Mouse (Mus musculus) neural tube, embryonic 15.5 days (tissue): Measurements from ENCODE around the gene Hist3h2a. TPM values are rescaled to one million over a fixed set of nuclear protein-coding genes. Genes with fewer than 3 reads are reported as not detected.

Source experiments
- ATAC-seq: fragments of 200-750 bp; cut with Nextera tagmentation; 2 replicates; pipeline ENCODE4 v1.8.0; 2017; ENCODE audit warnings: mild to moderate bottlenecking, moderate TSS enrichment, moderate library complexity; ENCODE audit not compliant: low FRiP score
- H3K27ac ChIP-seq: fragments of 300-500 bp; sonication (generic); replicated peaks from 2 replicates; pipeline ENCODE4 v1.5.1; 2015; ENCODE audit warnings: mild to moderate bottlenecking, inconsistent platforms
- H3K27me3 ChIP-seq: fragments of 300-500 bp; sonication (generic); replicated peaks from 2 replicates; pipeline ENCODE4 v1.6.1; 2015; ENCODE audit warnings: inconsistent platforms
- H3K36me3 ChIP-seq: fragments of 300-500 bp; sonication (generic); 2 replicates; pipeline ENCODE4 v1.6.1; 2015; ENCODE audit warnings: inconsistent platforms
- H3K4me1 ChIP-seq: fragments of 300-500 bp; sonication (generic); 2 replicates; pipeline ENCODE4 v1.6.1; 2015; ENCODE audit warnings: inconsistent platforms
- H3K4me2 ChIP-seq: fragments of 300-500 bp; sonication (generic); 2 replicates; pipeline ENCODE4 v1.6.1; 2015; ENCODE audit warnings: inconsistent platforms, mild to moderate bottlenecking, moderate library complexity
- H3K4me3 ChIP-seq: fragments of 300-500 bp; sonication (generic); replicated peaks from 2 replicates; pipeline ENCODE4 v1.5.1; 2015; ENCODE audit warnings: mild to moderate bottlenecking, inconsistent platforms
- H3K9ac ChIP-seq: fragments of 300-500 bp; sonication (generic); replicated peaks from 2 replicates; pipeline ENCODE4 v1.6.1; 2015; ENCODE audit warnings: mild to moderate bottlenecking, inconsistent platforms
- H3K9me3 ChIP-seq: fragments of 300-500 bp; sonication (generic); replicated peaks from 2 replicates; pipeline ENCODE4 v1.6.1; 2016; ENCODE audit warnings: inconsistent platforms
- WGBS: fragments of 180-500 bp; shearing (Covaris S2); methylation state at CpG from one replicate; pipeline ENCODE4 v1.1.7; 2015; ENCODE audit warnings: mixed read lengths; 5-methylcytosine and 5-hydroxymethylcytosine counted together
- polyA plus RNA-seq: library from polyadenylated mRNA; unstranded; fragments of >200 nt; fragmentation: Nextera tagmentation; extraction: Ambion mirVana; gene quantifications from 2 replicates; pipeline ENCODE4 v1.2.1, GENCODE M21; 2015

Hist3h2a gene
- polyA plus RNA-seq, result 66.5 and 86.3 TPM in 2 replicates

- Histone ChIP-seq H3K36me3 (no peaks in the 10 kb centered on the region), H3K27me3 (no peaks in the 10 kb centered on the region), H3K4me1 (peaks cover 57% of the 10 kb centered on the region), H3K9ac (peak within 1 kb of the TSS; percentile 94), H3K9me3 (no peaks in the 10 kb centered on the region), H3K4me3 (peak within 1 kb of the TSS; percentile 75), H3K27ac (peak within 1 kb of the TSS; percentile 99), H3K4me2 (peak within 1 kb of the TSS; percentile 87)
- peak; percentile 92 for ATAC-seq
- under 1% methylated on average over 49 of the region's 49 CpGs for WGBS
Observed at GRCm38 (mm10) chr11:58954420-58955142, at the start of gene Hist3h2a, which contains the start of gene Trim17. TSS of gene Hist3h2a (plus strand) at chr11:58954685. TSS of gene Trim17 (plus strand) at chr11:58954685.

- H3K9ac ChIP-seq, result no peak overlapping the region
- ATAC-seq, result no peak
- H3K4me3 ChIP-seq, result no peak overlapping the region
- H3K27me3 ChIP-seq, result no peaks in the 10 kb centered on the region
- peaks cover 18% of the 10 kb centered on the region for H3K4me1 ChIP-seq
- peaks cover 14% of the 10 kb centered on the region for H3K36me3 ChIP-seq
- no peaks in the 10 kb centered on the region for H3K9me3 ChIP-seq
- 49% methylated on average over 6 of the region's 6 CpGs for WGBS
- no peak overlapping the region for H3K27ac ChIP-seq
- peak overlapping the region; percentile 75; the same call in 1 of the 2 replicates for H3K4me2 ChIP-seq
Observed at GRCm38 (mm10) chr11:58904838-58905237, 49.6 kb upstream of the Hist3h2a start.

- Histone ChIP-seq H3K27me3 (no peaks in the 10 kb centered on the region), H3K4me2 (no peak overlapping the region), H3K4me1 (0 out of 2 replicates have a peak, but pooled peaks cover 6% of the 10 kb centered on the region), H3K27ac (no peak overlapping the region), H3K4me3 (no peak overlapping the region), H3K36me3 (no peaks in the 10 kb centered on the region), H3K9ac (no peak overlapping the region), H3K9me3 (no peaks in the 10 kb centered on the region)
- no peak for ATAC-seq
- 100% methylated on average over 1 of the region's 1 CpGs for WGBS
Observed at GRCm38 (mm10) chr11:58913776-58914175, 40.7 kb upstream of the Hist3h2a start.

- ATAC-seq, result no peak
Observed at GRCm38 (mm10) chr11:58914461-58915028, 39.9 kb upstream of the Hist3h2a start.

GRCm38 (mm10) chr11:58916879-58917744, 37.4 kb upstream of the Hist3h2a start:
- WGBS, result 52% methylated on average over 14 of the region's 14 CpGs
- H3K4me2 ChIP-seq, result no peak overlapping the region
- no peaks in the 10 kb centered on the region for H3K36me3 ChIP-seq
- 0 out of 2 replicates have a peak, but pooled peaks cover 6% of the 10 kb centered on the region for H3K4me1 ChIP-seq
- H3K9me3 ChIP-seq, result no peaks in the 10 kb centered on the region
- no peak overlapping the region for H3K4me3 ChIP-seq
- H3K27me3 ChIP-seq, result no peaks in the 10 kb centered on the region
- no peak overlapping the region for H3K9ac ChIP-seq
- no peak overlapping the region for H3K27ac ChIP-seq
- no peak for ATAC-seq

More at GRCm38 (mm10) chr11:58914461-58915028, 39.9 kb upstream of the Hist3h2a start:
- Histone ChIP-seq H3K27ac (no peak overlapping the region), H3K9me3 (no peaks in the 10 kb centered on the region), H3K9ac (peak overlapping the region; percentile 36; the same call in 1 of the 2 replicates), H3K4me3 (peak overlapping the region; percentile 31), H3K36me3 (no peaks in the 10 kb centered on the region), H3K4me2 (peak overlapping the region; percentile 62), H3K27me3 (no peaks in the 10 kb centered on the region), H3K4me1 (0 out of 2 replicates have a peak, but pooled peaks cover 6% of the 10 kb centered on the region)
- WGBS, result 21% methylated on average over 17 of the region's 17 CpGs

- Histone ChIP-seq H3K9me3 (no peaks in the 10 kb centered on the region), H3K9ac (no peak within 1 kb of the TSS), H3K4me1 (0 out of 2 replicates have a peak, but pooled peaks cover 6% of the 10 kb centered on the region), H3K27ac (no peak within 1 kb of the TSS), H3K4me3 (no peak within 1 kb of the TSS), H3K36me3 (no peaks in the 10 kb centered on the region), H3K4me2 (no peak within 1 kb of the TSS), H3K27me3 (no peaks in the 10 kb centered on the region)
- WGBS, result 89% methylated on average over 12 of the region's 12 CpGs
- ATAC-seq, result no peak
Observed at GRCm38 (mm10) chr11:58917745-58918366, 36.6 kb upstream of the Hist3h2a start, which contains the start of gene Btnl10. TSS of gene Btnl10 (plus strand) at chr11:58917908.

GRCm38 (mm10) chr11:58918759-58919158, 35.7 kb upstream of the Hist3h2a start:
- 0 out of 2 replicates have a peak, but pooled peaks cover 6% of the 10 kb centered on the region for H3K4me1 ChIP-seq
- no peak overlapping the region for H3K4me3 ChIP-seq
- H3K9ac ChIP-seq, result no peak overlapping the region
- 78% methylated on average over 5 of the region's 5 CpGs for WGBS
- no peak for ATAC-seq
- no peaks in the 10 kb centered on the region for H3K9me3 ChIP-seq
- H3K4me2 ChIP-seq, result no peak overlapping the region
- no peaks in the 10 kb centered on the region for H3K36me3 ChIP-seq
- H3K27ac ChIP-seq, result no peak overlapping the region
- no peaks in the 10 kb centered on the region for H3K27me3 ChIP-seq

GRCm38 (mm10) chr11:58922420-58922819, 32.1 kb upstream of the Hist3h2a start:
- no peak overlapping the region for H3K4me3 ChIP-seq
- H3K27ac ChIP-seq, result no peak overlapping the region
- no peak overlapping the region for H3K9ac ChIP-seq
- 85% methylated on average over 9 of the region's 9 CpGs for WGBS
- H3K9me3 ChIP-seq, result no peaks in the 10 kb centered on the region
- H3K36me3 ChIP-seq, result no peaks in the 10 kb centered on the region
- ATAC-seq, result no peak
- no peak overlapping the region for H3K4me2 ChIP-seq
- no peaks in the 10 kb centered on the region for H3K27me3 ChIP-seq
- no peaks in the 10 kb centered on the region for H3K4me1 ChIP-seq

GRCm38 (mm10) chr11:58926651-58927050, 27.8 kb upstream of the Hist3h2a start:
- Histone ChIP-seq H3K9me3 (no peaks in the 10 kb centered on the region), H3K27ac (no peak overlapping the region), H3K27me3 (no peaks in the 10 kb centered on the region), H3K36me3 (peaks cover 7% of the 10 kb centered on the region), H3K4me3 (no peak overlapping the region), H3K4me1 (peaks cover 7% of the 10 kb centered on the region; the same call in 1 of the 2 replicates), H3K9ac (no peak overlapping the region), H3K4me2 (no peak overlapping the region)
- 97% methylated on average over 2 of the region's 3 CpGs for WGBS
- no peak for ATAC-seq

GRCm38 (mm10) chr11:58927053-58927452, 27.4 kb upstream of the Hist3h2a start:
- ATAC-seq, result no peak
- H3K4me2 ChIP-seq, result no peak overlapping the region
- H3K27ac ChIP-seq, result no peak overlapping the region
- H3K9me3 ChIP-seq, result no peaks in the 10 kb centered on the region
- H3K9ac ChIP-seq, result no peak overlapping the region
- no peaks in the 10 kb centered on the region for H3K27me3 ChIP-seq
- peaks cover 7% of the 10 kb centered on the region; the same call in 1 of the 2 replicates for H3K4me1 ChIP-seq
- 81% methylated on average over 2 of the region's 2 CpGs for WGBS
- no peak overlapping the region for H3K4me3 ChIP-seq
- peaks cover 11% of the 10 kb centered on the region for H3K36me3 ChIP-seq
